Mouse (Mus musculus) midbrain, embryonic 14.5 days (tissue): ENCODE data around the gene Crybg3. TPM values are rescaled to one million over a fixed set of nuclear protein-coding genes. Genes with fewer than 3 reads are reported as not detected.

ENCODE experiments used
- ATAC-seq: fragments of 200-750 bp; cut with Nextera tagmentation; 2 replicates; pipeline ENCODE4 v1.8.0; 2017; ENCODE audit warnings: moderate number of reproducible peaks, moderate library complexity; ENCODE audit not compliant: low FRiP score, low TSS enrichment
- DNase-seq: peaks from one replicate; pipeline ENCODE4 v3.0.0-alpha.2; 2015
- H3K27ac ChIP-seq: fragments of 300-500 bp; sonication (generic); replicated peaks from 2 replicates; pipeline ENCODE4 v1.5.1; 2014; ENCODE audit warnings: mild to moderate bottlenecking, low read depth, low read length, moderate library complexity
- H3K27me3 ChIP-seq: fragments of 300-500 bp; sonication (generic); 2 replicates; pipeline ENCODE4 v1.6.1; 2014; ENCODE audit warnings: low read length, control low read depth, mixed read lengths; ENCODE audit not compliant: control insufficient read depth, insufficient read depth
- H3K36me3 ChIP-seq: fragments of 300-500 bp; sonication (generic); 2 replicates; pipeline ENCODE4 v1.6.1; 2014; ENCODE audit warnings: low read length, control low read depth; ENCODE audit not compliant: control insufficient read depth, insufficient read depth
- H3K4me1 ChIP-seq: fragments of 300-500 bp; sonication (generic); 2 replicates; pipeline ENCODE4 v1.6.1; 2014; ENCODE audit warnings: mild to moderate bottlenecking, antibody characterized with exemption, low read length, control low read depth; ENCODE audit not compliant: control insufficient read depth, insufficient read depth
- H3K4me2 ChIP-seq: fragments of 300-500 bp; sonication (generic); 2 replicates; pipeline ENCODE4 v1.6.1; 2014; ENCODE audit warnings: mild to moderate bottlenecking, low read length, moderate library complexity
- H3K4me3 ChIP-seq: fragments of 300-500 bp; sonication (generic); replicated peaks from 2 replicates; pipeline ENCODE4 v1.5.1; 2014; ENCODE audit warnings: low read depth, low read length
- H3K9ac ChIP-seq: fragments of 300-500 bp; sonication (generic); replicated peaks from 2 replicates; pipeline ENCODE4 v1.6.1; 2014; ENCODE audit warnings: mild to moderate bottlenecking, low read length, moderate library complexity
- H3K9me3 ChIP-seq: fragments of 300-500 bp; sonication (generic); 2 replicates; pipeline ENCODE4 v1.6.1; 2016; ENCODE audit warnings: low read length, control low read depth, mixed read lengths; ENCODE audit not compliant: control insufficient read depth
- WGBS: fragments of 180-500 bp; shearing (Covaris S2); extraction: QIAGEN DNeasy Blood & Tissue Kit; methylation state at CpG from one replicate; pipeline ENCODE4 v1.1.7; 2014; 5-methylcytosine and 5-hydroxymethylcytosine counted together
- polyA plus RNA-seq: library from polyadenylated mRNA; unstranded; fragments of >200 nt; fragmentation: Nextera tagmentation; extraction: Ambion mirVana; gene quantifications from 2 replicates; pipeline ENCODE4 v1.2.1, GENCODE M21; 2014

Gene Crybg3
- 2.1 and 3.1 TPM in 2 replicates for polyA plus RNA-seq

DNA sequence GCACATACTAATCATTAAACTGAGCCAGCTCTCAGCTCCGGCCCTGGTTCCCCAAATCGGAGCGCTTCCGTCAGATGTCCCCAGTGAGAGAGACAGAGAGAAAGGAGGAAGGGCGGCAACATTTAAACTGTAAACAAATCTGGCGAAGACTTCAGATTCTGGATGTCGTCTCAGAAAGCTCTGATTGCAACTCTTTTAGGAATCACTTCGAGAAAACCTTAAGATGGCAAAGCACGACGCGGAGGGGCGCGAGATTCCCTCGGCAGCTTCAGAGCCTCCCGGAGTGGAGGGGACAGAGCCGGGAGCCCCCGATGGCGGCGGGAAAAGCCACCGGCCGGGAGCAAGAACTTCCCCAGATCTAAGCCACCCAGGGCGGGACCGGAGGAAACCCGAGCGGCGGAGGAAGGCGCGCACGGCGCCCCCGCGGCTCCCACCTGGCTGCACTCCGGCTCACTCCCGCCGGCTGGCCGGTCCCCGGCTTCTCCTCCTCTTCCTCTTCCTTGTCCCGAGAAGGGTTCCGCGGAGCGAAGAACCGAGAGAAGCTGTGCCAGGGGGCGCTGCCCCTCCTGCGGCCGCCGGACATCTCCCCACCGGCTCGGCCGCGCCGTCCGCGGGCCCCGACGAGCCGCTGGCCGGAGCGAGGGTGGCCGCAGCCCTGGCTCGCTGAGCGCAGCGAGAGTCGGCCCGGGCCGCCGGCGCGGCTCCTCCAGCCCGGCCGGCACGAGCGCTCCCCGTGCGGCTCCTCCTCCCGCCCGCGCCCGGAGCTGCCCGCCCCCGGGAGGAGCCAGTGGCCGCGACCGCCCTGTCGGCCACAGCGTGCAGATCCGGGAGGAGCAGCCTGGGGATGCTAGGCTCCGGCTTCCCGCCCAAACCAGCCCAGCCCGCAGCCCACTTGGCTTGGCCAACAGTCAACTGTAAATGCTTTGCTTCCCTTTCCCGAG, at the start of gene Crybg3:
TSS of gene Crybg3 (minus strand) at position 669 of the 941 bp plus-strand sequence.
- Histone ChIP-seq H3K9me3 (no peaks in the 10 kb centered on the region), H3K4me3 (peak within 1 kb of the TSS; percentile 70), H3K27ac (peak within 1 kb of the TSS; percentile 60), H3K9ac (peak within 1 kb of the TSS; percentile 70), H3K4me2 (peak within 1 kb of the TSS; percentile 88), H3K27me3 (no peaks in the 10 kb centered on the region; the same call in 1 of the 2 replicates), H3K4me1 (0 out of 2 replicates have a peak, but pooled peaks cover 6% of the 10 kb centered on the region), H3K36me3 (no peaks in the 10 kb centered on the region)
- under 1% methylated on average over 89 of the region's 90 CpGs for WGBS
- peak; percentile 81 for ATAC-seq
- peak; percentile 78 for DNase-seq

DNA sequence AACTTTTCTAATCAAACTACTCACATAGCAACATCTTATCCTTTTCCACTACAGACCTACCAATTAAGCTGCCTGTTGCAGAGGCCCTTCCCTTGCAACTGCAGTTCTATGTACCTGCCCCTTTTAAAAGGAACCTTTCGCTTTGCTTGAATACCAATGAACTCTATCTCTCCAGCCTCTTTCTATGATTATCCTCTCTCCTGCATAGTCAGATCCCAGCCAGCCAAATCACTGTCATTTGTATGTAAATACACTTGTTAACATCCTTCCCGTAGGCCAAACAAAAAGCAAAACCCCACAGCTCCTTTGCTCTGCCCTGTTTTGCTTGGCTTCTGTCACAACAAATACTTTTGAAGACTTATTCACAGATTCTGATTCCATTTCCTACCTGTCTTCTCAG, 43.0 kb upstream of the Crybg3 start:
- DNase-seq (no peak), ATAC-seq (no peak)
- 57% methylated on average over 2 of the region's 2 CpGs for WGBS
- no peaks in the 10 kb centered on the region for H3K9me3 ChIP-seq
- no peak overlapping the region for H3K9ac ChIP-seq
- H3K4me2 ChIP-seq, result no peak overlapping the region
- no peak overlapping the region for H3K4me3 ChIP-seq
- H3K27me3 ChIP-seq, result no peaks in the 10 kb centered on the region
- H3K36me3 ChIP-seq, result no peaks in the 10 kb centered on the region
- no peak overlapping the region for H3K27ac ChIP-seq
- H3K4me1 ChIP-seq, result no peaks in the 10 kb centered on the region

DNA sequence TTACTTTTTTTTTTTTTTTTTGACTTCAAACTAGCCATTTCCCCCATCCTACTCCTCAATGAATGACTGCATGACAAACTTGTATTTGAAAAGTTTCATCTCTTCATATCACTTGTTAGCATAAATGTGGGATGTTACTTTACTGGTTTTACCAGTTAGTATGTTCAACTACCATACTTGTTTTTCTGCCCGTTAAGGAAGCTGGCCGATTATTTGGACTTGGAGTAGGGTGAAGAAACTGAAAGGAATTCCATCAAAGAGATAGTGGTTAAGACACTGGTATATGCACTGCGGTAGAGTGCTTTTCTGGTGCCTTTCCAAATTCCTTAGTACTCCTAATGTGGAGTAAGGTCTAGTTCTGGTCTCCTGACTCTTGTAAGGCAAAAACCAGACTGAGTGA, 39.2 kb upstream of the Crybg3 start:
- Histone ChIP-seq H3K4me1 (peaks cover 12% of the 10 kb centered on the region; the same call in 1 of the 2 replicates), H3K4me2 (peak overlapping the region; percentile 69), H3K9me3 (no peaks in the 10 kb centered on the region), H3K27me3 (no peaks in the 10 kb centered on the region), H3K36me3 (no peaks in the 10 kb centered on the region), H3K4me3 (no peak overlapping the region), H3K27ac (no peak overlapping the region), H3K9ac (no peak overlapping the region)
- DNase-seq (no peak), ATAC-seq (no peak)
- WGBS, result 90% methylated on average over 3 of the region's 3 CpGs

DNA sequence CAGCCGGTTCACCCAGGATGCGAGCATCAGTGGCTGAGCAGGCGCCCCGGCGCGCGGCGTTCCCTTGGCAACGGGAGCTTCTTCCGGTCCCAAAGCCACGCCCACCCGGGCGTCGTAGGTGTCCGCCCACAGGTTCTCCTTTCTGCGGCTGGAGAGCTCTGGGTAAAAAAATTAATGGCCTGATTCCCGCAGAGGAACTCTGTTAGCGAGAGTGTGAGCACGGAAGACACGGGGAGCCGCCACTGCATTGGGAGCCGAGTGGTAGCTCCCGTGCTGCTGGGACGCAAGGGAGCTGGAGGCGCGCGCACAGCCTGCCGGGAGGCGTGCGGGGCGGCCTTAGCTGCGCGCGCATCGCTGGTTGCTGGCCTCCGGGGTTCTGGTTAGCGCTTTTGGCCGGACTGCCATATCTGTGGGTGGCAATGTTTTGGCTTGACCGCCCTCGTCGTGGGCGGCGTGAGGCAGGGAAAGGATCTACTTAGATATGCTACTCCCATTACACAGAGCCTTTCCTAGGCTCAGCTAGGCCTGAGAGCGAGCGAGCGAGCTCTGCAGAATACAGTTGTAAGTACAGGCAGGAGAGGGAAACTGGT, 38.4 kb upstream of the Crybg3 start, which contains the start of gene Arl6:
TSS of gene Arl6 (minus strand) at position 290 of the 590 bp plus-strand sequence.
- Histone ChIP-seq H3K36me3 (no peaks in the 10 kb centered on the region), H3K4me3 (peak within 1 kb of the TSS; percentile 52), H3K4me2 (peak within 1 kb of the TSS; percentile 69), H3K27ac (peak within 1 kb of the TSS; percentile 99), H3K9me3 (no peaks in the 10 kb centered on the region), H3K4me1 (peaks cover 12% of the 10 kb centered on the region; the same call in 1 of the 2 replicates), H3K27me3 (no peaks in the 10 kb centered on the region), H3K9ac (peak within 1 kb of the TSS; percentile 77)
- DNase-seq, result peak; percentile 99
- WGBS, result under 1% methylated on average over 46 of the region's 46 CpGs
- ATAC-seq, result peak; percentile 98

DNA sequence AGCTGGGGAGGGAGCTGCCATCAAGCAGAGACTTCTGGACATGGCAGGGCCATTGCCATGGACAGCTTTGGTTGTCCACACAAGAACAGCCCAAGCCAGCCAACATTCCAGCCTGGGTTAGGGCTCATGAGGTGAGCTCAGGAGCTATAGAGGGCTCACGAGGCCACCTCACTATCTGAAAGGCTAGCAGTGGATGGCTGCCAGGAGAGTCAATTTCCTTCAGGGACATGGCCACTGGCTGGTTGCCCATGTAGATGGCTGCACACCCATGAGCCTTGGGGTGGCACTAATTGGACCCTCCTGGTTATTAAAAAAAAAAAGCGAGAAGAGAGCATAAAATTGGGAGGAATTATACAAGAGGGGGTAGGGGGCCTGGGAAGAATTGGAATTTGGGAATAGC, 33.8 kb upstream of the Crybg3 start:
- 93% methylated on average over 2 of the region's 2 CpGs for WGBS
- ATAC-seq (no peak), DNase-seq (no peak)
- Histone ChIP-seq H3K9ac (no peak overlapping the region), H3K27me3 (no peaks in the 10 kb centered on the region), H3K4me3 (no peak overlapping the region), H3K36me3 (peaks cover 6% of the 10 kb centered on the region), H3K4me1 (peaks cover 12% of the 10 kb centered on the region; the same call in 1 of the 2 replicates), H3K27ac (no peak overlapping the region), H3K4me2 (no peak overlapping the region), H3K9me3 (no peaks in the 10 kb centered on the region)

DNA sequence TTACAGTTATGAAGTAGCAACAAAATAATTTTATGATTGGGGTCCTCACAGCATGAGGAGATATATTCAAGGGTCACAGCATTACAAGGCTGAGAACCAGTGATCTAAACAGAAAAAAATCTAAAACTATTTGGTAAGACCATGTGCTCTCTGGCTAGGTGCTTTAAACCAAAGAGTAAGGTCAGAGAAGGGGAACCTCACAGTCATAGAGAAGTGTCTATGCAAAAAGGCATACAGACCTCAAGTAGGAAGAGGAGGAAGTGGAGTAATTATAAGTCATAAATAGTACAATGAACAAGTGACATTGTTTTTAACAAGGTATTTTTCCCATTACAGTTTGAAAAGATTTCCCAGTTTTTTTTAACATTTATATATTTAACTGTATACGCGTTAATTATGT, 20.8 kb upstream of the Crybg3 start:
- ATAC-seq (no peak), DNase-seq (no peak)
- 97% methylated on average over 2 of the region's 2 CpGs for WGBS

DNA sequence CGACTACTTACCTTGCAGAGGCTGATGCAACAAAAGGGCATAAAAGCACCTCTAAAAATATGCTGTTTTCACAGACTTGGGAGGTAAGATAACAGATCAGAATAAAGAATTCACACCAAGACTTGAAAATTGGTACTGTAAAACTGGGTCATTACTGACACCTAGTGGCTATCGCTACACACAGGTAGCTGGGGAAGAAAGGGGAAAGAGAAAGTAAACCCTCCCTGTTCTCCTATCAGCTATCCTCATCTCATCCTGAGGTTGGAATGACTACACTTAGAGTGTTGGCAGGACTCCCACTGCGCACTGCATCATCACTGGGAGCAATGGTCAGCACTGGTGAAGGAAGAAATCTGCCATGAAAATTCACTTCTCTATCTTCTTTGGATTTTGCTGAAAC, 16.4 kb upstream of the Crybg3 start:
- peak; percentile 40; the same call in 1 of the 2 replicates for ATAC-seq
- DNase-seq, result peak; percentile 85
- Histone ChIP-seq H3K36me3 (0 out of 2 replicates have a peak, but pooled peaks cover 3% of the 10 kb centered on the region), H3K4me3 (no peak overlapping the region), H3K9me3 (no peaks in the 10 kb centered on the region), H3K27ac (no peak overlapping the region), H3K4me1 (no peaks in the 10 kb centered on the region), H3K27me3 (no peaks in the 10 kb centered on the region), H3K9ac (no peak overlapping the region), H3K4me2 (no peak overlapping the region)
- 46% methylated on average over 3 of the region's 3 CpGs for WGBS

More for the DNA sequence above, 20.8 kb upstream of the Crybg3 start:
- no peaks in the 10 kb centered on the region for H3K9me3 ChIP-seq
- no peak overlapping the region for H3K27ac ChIP-seq
- H3K36me3 ChIP-seq, result no peaks in the 10 kb centered on the region
- H3K27me3 ChIP-seq, result no peaks in the 10 kb centered on the region
- H3K4me1 ChIP-seq, result no peaks in the 10 kb centered on the region
- H3K9ac ChIP-seq, result no peak overlapping the region
- H3K4me2 ChIP-seq, result no peak overlapping the region
- H3K4me3 ChIP-seq, result no peak overlapping the region

DNA sequence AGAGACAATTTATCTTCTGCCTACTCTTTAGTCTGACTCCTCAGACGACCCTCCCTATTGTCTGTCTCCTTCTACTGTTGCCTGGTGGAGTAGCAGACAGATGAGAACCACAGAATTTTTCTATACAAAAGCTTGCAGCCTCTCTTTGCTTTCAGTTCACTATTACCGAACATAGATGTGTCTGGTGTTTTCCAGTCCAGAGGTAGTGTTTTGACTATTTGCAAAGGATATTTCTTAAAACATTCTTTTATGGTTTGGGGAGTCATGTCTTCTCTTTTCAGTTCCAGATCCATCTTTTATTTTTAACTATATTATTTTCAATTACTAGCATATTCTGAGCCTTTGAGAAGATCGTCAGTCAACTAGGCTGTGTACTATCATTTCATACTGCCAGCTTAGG, 14.9 kb upstream of the Crybg3 start:
- no peak overlapping the region for H3K4me3 ChIP-seq

More for the DNA sequence above, 14.9 kb upstream of the Crybg3 start:
- Histone ChIP-seq H3K9me3 (no peaks in the 10 kb centered on the region), H3K27me3 (no peaks in the 10 kb centered on the region), H3K36me3 (peaks cover 8% of the 10 kb centered on the region; the same call in 1 of the 2 replicates), H3K9ac (no peak overlapping the region), H3K27ac (no peak overlapping the region), H3K4me1 (no peaks in the 10 kb centered on the region), H3K4me2 (no peak overlapping the region)
- ATAC-seq (no peak), DNase-seq (no peak)
- WGBS, result 82% methylated on average over 3 of the region's 3 CpGs
